Mouse (Mus musculus) midbrain, embryonic 15.5 days (tissue): ENCODE results near the gene Sult5a1. TPM values are rescaled to one million over a fixed set of nuclear protein-coding genes. Genes with fewer than 3 reads are reported as not detected.

Experiments used
- ATAC-seq: fragments of 200-750 bp; cut with Nextera tagmentation; replicated peaks from 2 replicates; pipeline ENCODE4 v1.8.0; 2017; ENCODE audit warnings: moderate TSS enrichment
- H3K27ac ChIP-seq: fragments of 300-500 bp; sonication (generic); 2 replicates; pipeline ENCODE4 v1.5.1; 2015; ENCODE audit warnings: mild to moderate bottlenecking, inconsistent platforms
- H3K27me3 ChIP-seq: fragments of 300-500 bp; sonication (generic); replicated peaks from 2 replicates; pipeline ENCODE4 v1.6.1; 2015; ENCODE audit warnings: inconsistent platforms
- H3K36me3 ChIP-seq: fragments of 300-500 bp; sonication (generic); replicated peaks from 2 replicates; pipeline ENCODE4 v1.6.1; 2015; ENCODE audit warnings: inconsistent platforms
- H3K4me1 ChIP-seq: fragments of 300-500 bp; sonication (generic); 2 replicates; pipeline ENCODE4 v1.6.1; 2015; ENCODE audit warnings: inconsistent platforms
- H3K4me2 ChIP-seq: fragments of 300-500 bp; sonication (generic); 2 replicates; pipeline ENCODE4 v1.6.1; 2015; ENCODE audit warnings: inconsistent platforms, mild to moderate bottlenecking, moderate library complexity
- H3K4me3 ChIP-seq: fragments of 300-500 bp; sonication (generic); 2 replicates; pipeline ENCODE4 v1.5.1; 2015; ENCODE audit warnings: mild to moderate bottlenecking, inconsistent platforms
- H3K9ac ChIP-seq: fragments of 300-500 bp; sonication (generic); 2 replicates; pipeline ENCODE4 v1.6.1; 2015; ENCODE audit warnings: mild to moderate bottlenecking, inconsistent platforms
- H3K9me3 ChIP-seq: fragments of 300-500 bp; sonication (generic); 2 replicates; pipeline ENCODE4 v1.6.1; 2016; ENCODE audit warnings: inconsistent platforms
- WGBS: fragments of 180-500 bp; shearing (Covaris S2); methylation state at CpG from one replicate; pipeline ENCODE4 v1.1.7; 2015; ENCODE audit warnings: mixed read lengths; 5-methylcytosine and 5-hydroxymethylcytosine counted together
- polyA plus RNA-seq: library from polyadenylated mRNA; unstranded; fragments of >200 nt; fragmentation: Nextera tagmentation; extraction: Ambion mirVana; gene quantifications from 2 replicates; pipeline ENCODE4 v1.2.1, GENCODE M21; 2015

Gene Sult5a1
- polyA plus RNA-seq, 1 experiment from 2014 or later: 1.6 TPM

DNA sequence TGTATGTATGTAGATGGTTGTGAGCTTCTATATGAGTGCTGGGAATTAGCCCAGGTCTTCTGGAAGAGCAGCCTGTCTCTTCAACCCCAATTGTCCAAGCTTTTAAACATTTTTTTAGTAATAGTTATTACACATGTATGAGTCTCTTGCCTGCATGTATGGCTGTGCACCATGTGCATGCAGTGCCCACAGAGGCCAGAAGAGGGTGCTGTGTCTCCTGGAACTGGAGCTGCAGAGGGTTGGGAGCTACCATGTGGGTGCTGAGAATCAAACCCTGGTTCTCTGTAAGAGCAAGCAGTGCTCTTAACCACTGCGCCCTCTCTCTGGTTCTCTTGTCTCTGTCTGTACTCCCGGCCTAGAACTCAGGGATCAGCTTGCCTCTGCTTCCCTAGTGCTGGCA, 25.2 kb downstream of the Sult5a1 start:
- Histone ChIP-seq H3K27me3 (no peaks in the 10 kb centered on the region), H3K4me2 (no peak overlapping the region), H3K9me3 (no peaks in the 10 kb centered on the region), H3K4me3 (no peak overlapping the region), H3K36me3 (no peaks in the 10 kb centered on the region), H3K9ac (no peak overlapping the region), H3K4me1 (peaks cover 27% of the 10 kb centered on the region), H3K27ac (no peak overlapping the region)
- ATAC-seq: no peak
- 100% methylated on average over 2 of the region's 2 CpGs for WGBS

DNA sequence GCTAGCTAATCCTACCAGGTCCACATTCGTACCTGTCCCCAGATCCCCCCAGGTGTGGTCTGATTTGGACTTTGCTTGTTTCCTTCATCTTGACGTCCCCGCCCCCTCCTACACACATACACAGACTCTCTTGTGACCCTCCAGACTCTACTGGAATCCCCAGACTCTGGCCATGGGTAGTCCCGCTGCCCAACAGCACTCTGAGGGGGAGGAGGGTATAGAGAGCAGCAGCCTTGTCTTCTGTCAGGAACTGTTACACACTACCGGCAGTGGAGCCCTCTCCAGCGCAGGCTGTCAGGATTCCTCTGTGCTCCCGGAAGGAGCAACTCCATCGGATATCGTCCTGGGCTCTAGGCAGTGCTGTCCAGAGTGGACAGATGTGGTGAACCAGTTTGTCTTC, 27.1 kb downstream of the Sult5a1 start:
- no peak for ATAC-seq
- Histone ChIP-seq H3K4me1 (peaks cover 18% of the 10 kb centered on the region), H3K36me3 (no peaks in the 10 kb centered on the region), H3K9me3 (no peaks in the 10 kb centered on the region), H3K27me3 (peaks cover 12% of the 10 kb centered on the region), H3K9ac (no peak overlapping the region), H3K4me3 (no peak overlapping the region), H3K4me2 (no peak overlapping the region), H3K27ac (no peak overlapping the region)
- WGBS: 69% methylated on average over 9 of the region's 9 CpGs

DNA sequence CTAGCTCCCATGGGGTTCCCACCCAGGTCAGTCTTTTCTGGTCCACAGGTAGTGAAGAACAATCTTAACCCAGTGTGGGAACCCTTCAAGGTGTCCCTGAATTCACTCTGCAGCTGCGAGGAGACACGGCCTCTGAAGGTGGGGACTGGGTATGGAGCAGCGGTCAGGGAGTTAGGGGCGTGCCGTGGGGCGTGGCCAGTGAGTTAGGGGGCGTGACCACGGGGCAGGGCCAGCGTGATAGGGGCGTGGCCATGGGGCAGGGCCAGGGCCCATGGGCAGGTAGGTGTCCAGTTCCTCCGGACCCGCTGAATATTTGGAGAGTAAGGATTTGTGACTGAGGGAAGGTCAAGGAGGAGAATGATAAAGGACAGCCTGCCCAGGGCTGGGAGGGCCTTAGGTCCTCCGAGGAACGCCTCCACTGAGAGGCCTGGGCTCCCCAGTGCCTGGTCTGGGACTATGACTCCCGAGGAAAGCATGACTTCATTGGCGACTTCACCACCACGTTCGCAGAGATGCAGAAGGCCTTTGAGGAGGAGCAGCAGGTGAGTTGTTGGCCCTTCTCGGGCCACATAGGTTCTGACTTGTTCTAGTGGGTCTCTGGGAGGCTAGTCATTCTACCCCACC, 31.8 kb downstream of the Sult5a1 start:
- Histone ChIP-seq H3K4me3 (no peak overlapping the region), H3K4me2 (no peak overlapping the region), H3K27me3 (peaks cover 16% of the 10 kb centered on the region), H3K36me3 (no peaks in the 10 kb centered on the region), H3K4me1 (0 out of 2 replicates have a peak, but pooled peaks cover 3% of the 10 kb centered on the region), H3K27ac (no peak overlapping the region), H3K9ac (no peak overlapping the region), H3K9me3 (no peaks in the 10 kb centered on the region)
- no peak for ATAC-seq
- 8% methylated on average over 19 of the region's 19 CpGs for WGBS

DNA sequence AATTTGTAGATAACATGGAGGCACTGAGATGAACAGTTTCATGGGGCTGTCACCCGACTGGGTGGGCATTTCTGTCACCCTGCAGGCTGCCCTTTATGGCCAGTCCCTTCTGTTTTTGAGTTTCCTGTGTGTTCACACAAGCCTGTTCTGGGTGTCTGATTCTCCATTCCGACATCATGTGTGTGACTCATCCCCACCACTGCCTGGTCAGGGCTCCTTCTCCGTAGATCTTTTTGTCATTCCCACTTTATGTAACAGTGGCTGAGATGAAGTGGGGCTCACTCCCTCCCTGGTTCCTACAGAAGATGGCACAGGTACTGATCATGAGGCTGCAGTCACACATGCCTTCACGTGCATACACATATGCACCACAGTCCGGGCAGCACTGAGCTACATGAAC, 35.4 kb downstream of the Sult5a1 start:
- peaks cover 35% of the 10 kb centered on the region for H3K27me3 ChIP-seq

DNA sequence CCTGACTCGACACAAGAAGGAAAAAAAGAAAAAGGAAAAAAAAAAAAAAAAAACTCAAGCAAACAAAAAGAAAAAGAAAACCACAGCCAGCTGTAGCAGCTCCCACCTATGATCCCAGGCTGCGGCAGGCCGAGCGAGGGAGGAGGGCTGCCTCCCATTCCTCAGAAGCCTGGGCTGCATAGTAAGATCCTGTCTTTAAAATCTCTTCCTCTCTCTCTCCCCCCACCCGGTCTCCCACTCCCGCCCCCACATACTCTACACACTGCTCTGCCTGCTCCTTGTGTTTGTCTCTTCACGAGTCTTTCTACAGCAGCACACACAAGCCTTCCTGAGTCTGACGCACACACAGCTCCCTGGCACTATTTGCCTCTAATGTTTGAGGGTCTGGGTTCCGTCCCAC, 36.1 kb downstream of the Sult5a1 start:
- H3K4me1 ChIP-seq: peaks cover 15% of the 10 kb centered on the region
- WGBS: 84% methylated on average over 9 of the region's 9 CpGs
- no peak for ATAC-seq
- H3K4me2 ChIP-seq: no peak overlapping the region
- H3K27ac ChIP-seq: no peak overlapping the region
- no peaks in the 10 kb centered on the region for H3K36me3 ChIP-seq
- no peaks in the 10 kb centered on the region for H3K9me3 ChIP-seq
- no peak overlapping the region for H3K9ac ChIP-seq
- H3K27me3 ChIP-seq: peaks cover 39% of the 10 kb centered on the region
- H3K4me3 ChIP-seq: no peak overlapping the region

More for the DNA sequence above, 35.4 kb downstream of the Sult5a1 start:
- Histone ChIP-seq H3K36me3 (no peaks in the 10 kb centered on the region), H3K4me2 (no peak overlapping the region), H3K4me3 (no peak overlapping the region), H3K27ac (no peak overlapping the region), H3K4me1 (peaks cover 9% of the 10 kb centered on the region), H3K9me3 (no peaks in the 10 kb centered on the region), H3K9ac (no peak overlapping the region)
- 77% methylated on average over 5 of the region's 5 CpGs for WGBS
- no peak for ATAC-seq

DNA sequence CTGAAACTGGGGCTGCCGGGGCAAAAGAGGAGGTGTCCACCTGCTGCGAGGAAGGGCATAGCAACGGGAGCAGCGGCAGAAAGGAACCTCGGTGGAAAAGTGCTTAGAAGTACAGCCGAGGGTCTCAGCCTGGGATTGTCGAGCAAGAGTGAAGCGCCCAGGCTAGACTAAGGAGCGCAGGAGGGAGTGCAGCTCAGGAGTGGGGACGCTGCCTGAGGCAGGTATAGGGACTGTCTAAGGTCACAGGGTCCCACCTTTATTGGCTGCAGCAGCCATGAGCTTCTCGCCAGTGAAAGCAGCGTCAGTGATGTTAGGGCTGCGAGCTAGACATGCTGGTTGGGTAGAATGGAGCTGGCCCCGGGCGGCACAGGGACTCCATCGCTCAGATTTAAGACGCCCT, 40.4 kb downstream of the Sult5a1 start:
- H3K27ac ChIP-seq: no peak overlapping the region
- peak overlapping the region; percentile 80 for H3K4me2 ChIP-seq
- H3K27me3 ChIP-seq: peaks cover 41% of the 10 kb centered on the region
- H3K4me3 ChIP-seq: peak overlapping the region; percentile 46
- WGBS: 3% methylated on average over 17 of the region's 17 CpGs
- H3K9ac ChIP-seq: peak overlapping the region; percentile 55; the same call in 1 of the 2 replicates
- peaks cover 15% of the 10 kb centered on the region for H3K4me1 ChIP-seq
- 0 out of 2 replicates have a peak, but pooled peaks have one; percentile 52 for ATAC-seq
- no peaks in the 10 kb centered on the region for H3K9me3 ChIP-seq
- no peaks in the 10 kb centered on the region for H3K36me3 ChIP-seq

DNA sequence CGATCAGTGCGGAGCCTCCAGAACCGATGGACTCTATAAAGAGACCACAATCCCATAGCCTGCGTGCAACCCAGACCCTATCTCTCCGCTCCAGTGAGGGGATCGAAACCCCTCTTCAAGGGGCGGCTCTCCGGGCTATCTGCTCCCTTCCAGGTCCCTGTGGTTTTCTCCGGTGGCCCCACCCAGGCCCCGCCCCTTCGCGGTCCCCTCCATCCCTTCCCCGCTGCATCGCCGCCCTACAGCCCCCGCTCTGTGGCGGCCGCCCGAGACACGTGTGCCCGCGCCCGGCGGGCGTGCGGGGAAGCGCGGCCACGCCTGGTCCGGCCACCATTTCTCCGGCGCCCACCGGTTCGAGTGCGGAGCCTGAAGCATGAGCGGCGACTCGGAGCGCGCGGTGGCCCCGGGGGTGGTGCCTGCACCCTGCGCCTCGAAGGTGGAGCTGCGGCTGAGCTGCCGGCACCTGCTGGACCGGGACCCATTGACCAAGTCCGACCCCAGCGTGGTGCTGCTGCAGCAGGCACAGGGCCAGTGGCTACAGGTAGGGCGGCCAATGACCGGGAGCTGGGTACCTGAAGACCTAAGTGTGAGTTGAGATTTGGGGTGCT, 40.9 kb downstream of the Sult5a1 start, which contains the start of gene Cpne7:
Gene Cpne7, plus strand, starts transcription at position 248 of the 605 bp plus-strand sequence.
- WGBS: under 1% methylated on average over 51 of the region's 51 CpGs
- Histone ChIP-seq H3K9me3 (no peaks in the 10 kb centered on the region), H3K4me1 (peaks cover 15% of the 10 kb centered on the region), H3K36me3 (no peaks in the 10 kb centered on the region), H3K27ac (no peak within 1 kb of the TSS), H3K27me3 (peaks cover 41% of the 10 kb centered on the region), H3K4me2 (peak within 1 kb of the TSS; percentile 80), H3K4me3 (peak within 1 kb of the TSS; percentile 46), H3K9ac (peak within 1 kb of the TSS; percentile 55)
- peak; percentile 39; the same call in 1 of the 2 replicates for ATAC-seq

DNA sequence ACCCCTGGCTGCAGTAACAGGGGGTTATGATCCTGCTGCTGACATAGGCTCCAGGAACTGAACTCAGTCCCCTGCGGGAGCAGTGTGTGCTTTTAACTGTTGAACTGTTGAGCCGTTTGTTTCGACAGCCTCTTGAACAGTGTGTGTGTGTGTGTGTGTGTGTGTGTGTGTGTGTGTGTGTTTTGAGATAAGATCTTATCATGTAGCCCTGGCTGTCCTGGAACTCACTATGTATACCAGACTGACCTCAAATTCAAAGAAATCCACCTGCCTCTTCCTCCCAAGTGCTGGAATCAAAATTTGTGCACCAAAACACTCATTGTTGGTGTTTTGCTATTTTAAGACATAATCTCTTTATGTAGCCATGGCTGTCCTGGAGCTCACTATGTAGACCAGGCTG, 43.5 kb downstream of the Sult5a1 start:
- Histone ChIP-seq H3K9ac (no peak overlapping the region), H3K4me3 (no peak overlapping the region), H3K27ac (no peak overlapping the region), H3K9me3 (no peaks in the 10 kb centered on the region), H3K4me2 (no peak overlapping the region), H3K36me3 (no peaks in the 10 kb centered on the region), H3K4me1 (peaks cover 15% of the 10 kb centered on the region), H3K27me3 (peaks cover 41% of the 10 kb centered on the region)
- WGBS: 60% methylated on average over 3 of the region's 3 CpGs
- ATAC-seq: no peak

DNA sequence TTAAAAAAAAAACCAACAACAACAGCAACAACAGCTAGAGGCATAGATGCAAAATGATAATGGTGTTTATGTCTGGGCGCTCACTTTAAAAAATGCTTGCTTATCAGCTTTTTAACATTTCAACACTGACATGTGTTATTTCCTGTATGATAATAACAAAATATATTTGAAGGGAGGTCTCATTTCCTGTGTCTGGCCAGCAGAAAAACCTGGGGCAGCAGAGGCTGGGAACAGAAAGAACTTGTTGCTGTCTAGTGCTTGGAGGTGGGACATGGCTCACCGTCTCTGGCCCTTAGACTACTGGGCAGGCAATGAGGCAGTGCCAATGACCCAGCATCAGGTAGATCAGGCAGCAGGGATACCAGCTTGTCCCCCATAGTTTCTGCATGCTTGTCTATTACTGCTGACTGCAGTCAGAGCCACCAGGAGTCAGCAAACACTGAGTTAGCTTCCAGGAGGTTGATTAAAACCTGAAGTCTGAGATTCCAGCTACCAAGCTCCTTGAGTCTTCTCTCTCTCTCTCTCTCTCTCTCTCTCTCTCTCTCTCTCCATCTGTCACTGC, 44.1 kb downstream of the Sult5a1 start:
- WGBS: 80% methylated on average over 2 of the region's 2 CpGs
- no peaks in the 10 kb centered on the region for H3K36me3 ChIP-seq

DNA sequence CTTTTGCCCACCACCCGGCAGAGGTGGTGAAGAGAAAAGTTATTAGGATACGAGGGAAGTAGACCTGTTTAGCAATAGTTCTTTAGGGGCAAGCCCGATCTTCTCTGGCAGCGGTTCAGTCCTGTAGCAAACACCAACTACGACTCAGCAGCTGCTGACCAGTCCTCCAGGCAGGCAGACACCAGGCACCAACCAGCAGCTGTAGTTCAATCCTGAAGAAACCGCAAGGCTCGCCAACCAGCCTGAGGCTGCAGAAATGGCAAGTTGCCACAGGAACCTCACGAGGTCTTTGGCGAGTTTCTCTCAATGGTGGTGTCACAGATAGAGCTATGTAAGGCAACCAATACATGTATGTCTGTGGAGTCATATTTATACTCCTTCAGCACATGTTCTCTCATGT, 45.2 kb downstream of the Sult5a1 start:
- H3K4me2 ChIP-seq: no peak overlapping the region
- H3K27ac ChIP-seq: no peak overlapping the region
- WGBS: 80% methylated on average over 9 of the region's 9 CpGs

More for the DNA sequence above, 44.1 kb downstream of the Sult5a1 start:
- Histone ChIP-seq H3K27ac (no peak overlapping the region), H3K4me3 (no peak overlapping the region), H3K9ac (no peak overlapping the region), H3K4me1 (peaks cover 15% of the 10 kb centered on the region), H3K27me3 (peaks cover 35% of the 10 kb centered on the region), H3K9me3 (no peaks in the 10 kb centered on the region), H3K4me2 (no peak overlapping the region)
- ATAC-seq: no peak

DNA sequence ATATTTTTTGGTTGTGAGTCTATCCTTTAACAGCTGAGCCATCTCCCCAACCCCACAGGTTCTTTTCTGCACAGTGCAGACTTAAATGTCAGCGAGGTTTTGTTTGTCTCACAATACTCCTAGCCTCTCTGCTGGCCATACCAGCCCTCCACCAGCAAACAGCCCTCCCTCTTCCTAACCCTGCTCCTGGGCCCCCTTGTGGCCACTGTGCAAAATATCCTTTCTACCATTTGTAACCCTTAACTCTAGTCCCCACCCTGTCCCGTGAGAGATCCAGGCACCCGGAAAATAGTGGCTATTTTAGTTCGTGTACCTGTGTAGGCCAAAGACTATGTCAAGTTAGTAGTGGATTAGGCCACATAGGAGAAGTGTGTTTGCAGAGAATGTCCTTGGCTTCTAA, 47.5 kb downstream of the Sult5a1 start:
- H3K36me3 ChIP-seq: peaks cover 1% of the 10 kb centered on the region; the same call in 1 of the 2 replicates
- no peak overlapping the region for H3K27ac ChIP-seq
- H3K4me1 ChIP-seq: no peaks in the 10 kb centered on the region
- no peak overlapping the region for H3K9ac ChIP-seq
- ATAC-seq: 0 out of 2 replicates have a peak, but pooled peaks have one; percentile 27
- WGBS: 16% methylated on average over 4 of the region's 4 CpGs
- no peaks in the 10 kb centered on the region for H3K9me3 ChIP-seq
- no peak overlapping the region for H3K4me2 ChIP-seq
- no peak overlapping the region for H3K4me3 ChIP-seq
- peaks cover 1% of the 10 kb centered on the region for H3K27me3 ChIP-seq

More for the DNA sequence above, 45.2 kb downstream of the Sult5a1 start:
- ATAC-seq: no peak
- H3K9ac ChIP-seq: no peak overlapping the region
- peaks cover 11% of the 10 kb centered on the region for H3K4me1 ChIP-seq
- H3K27me3 ChIP-seq: peaks cover 24% of the 10 kb centered on the region
- no peaks in the 10 kb centered on the region for H3K9me3 ChIP-seq
- no peaks in the 10 kb centered on the region for H3K36me3 ChIP-seq
- H3K4me3 ChIP-seq: no peak overlapping the region

DNA sequence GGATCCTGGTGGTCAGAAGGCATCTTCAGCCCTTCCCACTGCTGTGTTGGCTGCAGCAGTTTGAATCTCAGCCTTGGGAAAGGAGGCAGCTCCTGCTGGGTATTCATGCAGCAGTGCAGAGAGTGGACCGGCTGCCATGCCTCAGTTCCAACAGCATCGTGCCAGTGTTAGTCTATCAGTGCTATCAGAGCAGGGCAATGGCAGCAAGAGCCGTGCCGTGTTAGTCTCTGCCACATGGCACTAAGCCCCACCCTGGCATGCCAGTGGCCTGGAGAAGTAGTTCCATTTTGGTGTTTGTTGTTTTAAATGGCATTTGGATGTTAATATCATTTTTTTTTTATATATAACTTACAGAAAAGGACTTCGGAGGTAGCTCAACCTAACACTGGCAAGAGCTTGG, 49.2 kb downstream of the Sult5a1 start:
- H3K27ac ChIP-seq: no peak overlapping the region
- H3K4me3 ChIP-seq: no peak overlapping the region
- no peak overlapping the region for H3K9ac ChIP-seq
- no peaks in the 10 kb centered on the region; the same call in 1 of the 2 replicates for H3K27me3 ChIP-seq
- H3K4me1 ChIP-seq: peaks cover 2% of the 10 kb centered on the region
- no peak for ATAC-seq
- WGBS: 86% methylated on average over 5 of the region's 5 CpGs
- peaks cover 17% of the 10 kb centered on the region for H3K36me3 ChIP-seq
- H3K9me3 ChIP-seq: no peaks in the 10 kb centered on the region
- no peak overlapping the region for H3K4me2 ChIP-seq
